In the genomic region with DNA sequence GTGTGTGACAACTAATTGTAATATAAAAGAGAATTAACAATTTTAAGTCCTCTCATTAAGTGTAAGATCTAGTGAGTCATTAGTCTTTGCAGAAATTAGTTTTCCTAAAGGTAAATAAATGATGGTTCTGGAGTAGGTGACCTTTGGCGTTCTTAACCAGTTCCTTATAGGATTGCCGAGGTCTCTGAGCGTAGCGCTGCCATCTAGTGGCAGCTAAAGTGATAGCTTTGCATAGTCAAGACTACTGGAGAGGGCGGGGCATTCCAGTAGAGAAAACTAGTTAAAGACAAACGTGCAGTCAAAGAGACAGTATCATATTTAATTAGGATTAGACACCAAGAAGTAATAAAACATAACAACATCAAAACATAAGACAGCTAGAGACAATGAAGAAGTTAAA, we compare ENCODE assay signal across 8 mouse cellular contexts.
DNase-seq lines count a peak whose midpoint lies in the region; ATAC-seq and TF ChIP-seq lines count a peak whose summit lies in the region.

No protein-coding gene starts in this region.

- no peak overlapping the region for H3K4me2 ChIP-seq in embryonic facial prominence, embryonic 11.5 days (ENCODE audit: low read depth, low read length)
- no peak overlapping the region for H3K4me2 ChIP-seq in intestine, postnatal 0 days (replicated peaks; ENCODE audit: low read depth)
- H3K4me2 ChIP-seq in limb, embryonic 13.5 days (replicated peaks): no peak overlapping the region
- no peak overlapping the region for H3K4me2 ChIP-seq in neural tube, embryonic 11.5 days (ENCODE audit: low read depth)

- H3K4me3 ChIP-seq in embryonic facial prominence, embryonic 11.5 days (ENCODE audit: low read depth, low read length): no peak overlapping the region
- H3K4me3 ChIP-seq in intestine, postnatal 0 days (ENCODE audit: low read depth, low read length): no peak overlapping the region
- no peak overlapping the region for H3K4me3 ChIP-seq in limb, embryonic 13.5 days
- H3K4me3 ChIP-seq in neural tube, embryonic 11.5 days (ENCODE audit: low read depth, low read length): no peak overlapping the region

- DNase-seq in heart, postnatal 10 days: peak; percentile 19 to 29
- no peak for DNase-seq in heart, adult 8-10 months (ENCODE audit: low spot score)
- DNase-seq in adrenal gland, postnatal 36 days: peak; percentile 55 to 57
- DNase-seq in embryonic facial prominence, embryonic 11.5 days (ENCODE audit: low spot score): peak; percentile 75
- peak; percentile 69 for DNase-seq in neural tube, embryonic 11.5 days (ENCODE audit: low spot score)
- DNase-seq in gastrocnemius, postnatal 14 days: no peak

- no peaks in the 10 kb centered on the region for H3K9me3 ChIP-seq in embryonic facial prominence, embryonic 11.5 days (replicated peaks; ENCODE audit: control insufficient read depth, low read length)
- H3K9me3 ChIP-seq in intestine, postnatal 0 days (ENCODE audit: control insufficient read depth): no peaks in the 10 kb centered on the region
- H3K9me3 ChIP-seq in limb, embryonic 13.5 days: no peaks in the 10 kb centered on the region
- H3K9me3 ChIP-seq in neural tube, embryonic 11.5 days (ENCODE audit: control insufficient read depth, low read length): no peaks in the 10 kb centered on the region

- no peaks in the 10 kb centered on the region for H3K27me3 ChIP-seq in embryonic facial prominence, embryonic 11.5 days (ENCODE audit: control insufficient read depth, insufficient read depth, low read length)
- no peaks in the 10 kb centered on the region for H3K27me3 ChIP-seq in intestine, postnatal 0 days (replicated peaks; ENCODE audit: control insufficient read depth, insufficient read depth, low read length)
- H3K27me3 ChIP-seq in limb, embryonic 13.5 days: no peaks in the 10 kb centered on the region
- no peaks in the 10 kb centered on the region for H3K27me3 ChIP-seq in neural tube, embryonic 11.5 days (ENCODE audit: control insufficient read depth, insufficient read depth, low read length)

- WGBS in embryonic facial prominence, embryonic 11.5 days: 2% methylated on average over 6 of the region's 6 CpGs
- 6% methylated on average over 6 of the region's 6 CpGs for WGBS in intestine, postnatal 0 days
- WGBS in limb, embryonic 13.5 days: 6% methylated on average over 6 of the region's 6 CpGs
- WGBS in neural tube, embryonic 11.5 days: 6% methylated on average over 6 of the region's 6 CpGs

- no peak overlapping the region for H3K9ac ChIP-seq in embryonic facial prominence, embryonic 11.5 days (replicated peaks; ENCODE audit: low read length)
- H3K9ac ChIP-seq in intestine, postnatal 0 days (ENCODE audit: low read depth, low read length): no peak overlapping the region
- H3K9ac ChIP-seq in limb, embryonic 13.5 days: no peak overlapping the region
- no peak overlapping the region for H3K9ac ChIP-seq in neural tube, embryonic 11.5 days (ENCODE audit: low read length)

- no peak for ATAC-seq in embryonic facial prominence, embryonic 11.5 days (replicated peaks; ENCODE audit: insufficient number of reproducible peaks, low FRiP score, low TSS enrichment, low read depth)
- peak; percentile 51; the same call in 1 of the 2 replicates for ATAC-seq in intestine, postnatal 0 days
- ATAC-seq in limb, embryonic 13.5 days (ENCODE audit: low FRiP score, low read depth): peak; percentile 36; the same call in 1 of the 2 replicates
- ATAC-seq in neural tube, embryonic 11.5 days (ENCODE audit: insufficient read depth, low FRiP score, low TSS enrichment): peak; percentile 67; the same call in 1 of the 2 replicates

- no peaks in the 10 kb centered on the region for H3K4me1 ChIP-seq in embryonic facial prominence, embryonic 11.5 days (ENCODE audit: control insufficient read depth, insufficient read depth, low read length)
- no peaks in the 10 kb centered on the region for H3K4me1 ChIP-seq in intestine, postnatal 0 days (replicated peaks; ENCODE audit: control insufficient read depth, insufficient read depth, low read length)
- H3K4me1 ChIP-seq in limb, embryonic 13.5 days: no peaks in the 10 kb centered on the region
- no peaks in the 10 kb centered on the region for H3K4me1 ChIP-seq in neural tube, embryonic 11.5 days (ENCODE audit: control insufficient read depth, insufficient read depth, low read length)

- no peaks in the 10 kb centered on the region for H3K36me3 ChIP-seq in embryonic facial prominence, embryonic 11.5 days (replicated peaks; ENCODE audit: control insufficient read depth, insufficient read depth, low read depth, low read length)
- no peaks in the 10 kb centered on the region for H3K36me3 ChIP-seq in intestine, postnatal 0 days (ENCODE audit: control insufficient read depth, insufficient read depth)
- no peaks in the 10 kb centered on the region for H3K36me3 ChIP-seq in limb, embryonic 13.5 days
- no peaks in the 10 kb centered on the region for H3K36me3 ChIP-seq in neural tube, embryonic 11.5 days (ENCODE audit: control insufficient read depth, insufficient read depth, low read length)

- no peak overlapping the region for H3K27ac ChIP-seq in embryonic facial prominence, embryonic 11.5 days (replicated peaks; ENCODE audit: low read depth, low read length)
- no peak overlapping the region for H3K27ac ChIP-seq in intestine, postnatal 0 days (ENCODE audit: low read depth, low read length)
- no peak overlapping the region for H3K27ac ChIP-seq in limb, embryonic 13.5 days
- H3K27ac ChIP-seq in neural tube, embryonic 11.5 days (ENCODE audit: low read depth, low read length): no peak overlapping the region

- intact Hi-C loops in heart, postnatal 10 days (cut with DNase I): loop anchor here (5.0 kb wide), 1 partner anchor 420 kb away; no protein-coding TSS in a partner anchor
- intact Hi-C loops in gastrocnemius, postnatal 14 days (cut with DNase I; ENCODE audit: low total_unique reads): no loop called here

- TF ChIP-seq CTCF in intestine, postnatal 0 days (IDR thresholded peaks at IDR 0.05; ENCODE audit: low read depth): peak; percentile 72

Comparison
In these comparisons a context has a peak if more than half of its experiments do, and no peak if none do; other contexts are left out.
1. DNase-seq: peak in heart, postnatal 10 days (2 of 2), adrenal gland, postnatal 36 days (2 of 2), embryonic facial prominence, embryonic 11.5 days (single experiment) and neural tube, embryonic 11.5 days (single experiment); none in heart, adult 8-10 months (single experiment) and gastrocnemius, postnatal 14 days (single experiment).